Mouse (Mus musculus) CD4-positive, CD25-positive, alpha-beta regulatory T cell, adult 4 months (primary cell): ENCODE results near the gene Suz12. TPM values are rescaled to one million over a fixed set of nuclear protein-coding genes. Genes with fewer than 3 reads are reported as not detected.
A peak's percentile ranks its signal among the peaks of the same experiment; 100 is the strongest.
"Not testable (repeated sequence)": the region's sequence is repeated elsewhere in the genome, so short reads cannot be mapped to it uniquely, and the experiment has no call there.

Experiments
- ATAC-seq: one replicate; pipeline ENCODE4 v1.8.0; 2017
- polyA plus RNA-seq, 2 experiments: library from polyadenylated mRNA; unstranded; fragments of 100-300 nt; shearing (Covaris generic); gene quantifications; one replicate each; pipeline ENCODE4 v1.2.1; 2017

The Suz12 gene
- polyA plus RNA-seq, 2 experiments from 2014 or later = 22.3 to 33.0 TPM

DNA sequence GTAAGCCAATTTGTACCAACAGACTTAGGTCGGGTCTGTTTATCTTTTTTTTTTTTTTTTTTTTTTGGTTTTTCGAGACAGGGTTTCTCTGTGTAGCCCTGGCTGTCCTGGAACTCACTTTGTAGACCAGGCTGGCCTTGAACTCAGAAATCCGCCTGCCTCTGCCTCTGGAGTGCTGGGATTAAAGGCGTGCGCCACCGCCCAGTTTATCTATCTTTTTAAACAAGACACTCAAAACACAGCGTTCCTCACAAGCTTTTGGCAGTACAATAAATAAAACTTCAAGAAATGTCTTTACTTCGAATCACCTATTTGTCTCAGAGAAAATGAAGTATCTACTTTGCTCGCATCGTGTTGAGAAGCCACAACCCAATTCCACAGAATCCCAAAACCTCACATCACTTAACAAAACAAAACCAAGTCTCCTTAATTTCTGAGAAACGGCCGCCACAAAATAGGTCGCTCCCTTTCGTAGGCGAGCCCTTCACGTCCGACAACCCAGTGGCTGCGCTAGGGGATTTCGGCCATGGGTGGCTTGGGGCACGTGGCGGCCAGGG is 793 bp upstream of the Suz12 start:
- ATAC-seq = no peak

DNA sequence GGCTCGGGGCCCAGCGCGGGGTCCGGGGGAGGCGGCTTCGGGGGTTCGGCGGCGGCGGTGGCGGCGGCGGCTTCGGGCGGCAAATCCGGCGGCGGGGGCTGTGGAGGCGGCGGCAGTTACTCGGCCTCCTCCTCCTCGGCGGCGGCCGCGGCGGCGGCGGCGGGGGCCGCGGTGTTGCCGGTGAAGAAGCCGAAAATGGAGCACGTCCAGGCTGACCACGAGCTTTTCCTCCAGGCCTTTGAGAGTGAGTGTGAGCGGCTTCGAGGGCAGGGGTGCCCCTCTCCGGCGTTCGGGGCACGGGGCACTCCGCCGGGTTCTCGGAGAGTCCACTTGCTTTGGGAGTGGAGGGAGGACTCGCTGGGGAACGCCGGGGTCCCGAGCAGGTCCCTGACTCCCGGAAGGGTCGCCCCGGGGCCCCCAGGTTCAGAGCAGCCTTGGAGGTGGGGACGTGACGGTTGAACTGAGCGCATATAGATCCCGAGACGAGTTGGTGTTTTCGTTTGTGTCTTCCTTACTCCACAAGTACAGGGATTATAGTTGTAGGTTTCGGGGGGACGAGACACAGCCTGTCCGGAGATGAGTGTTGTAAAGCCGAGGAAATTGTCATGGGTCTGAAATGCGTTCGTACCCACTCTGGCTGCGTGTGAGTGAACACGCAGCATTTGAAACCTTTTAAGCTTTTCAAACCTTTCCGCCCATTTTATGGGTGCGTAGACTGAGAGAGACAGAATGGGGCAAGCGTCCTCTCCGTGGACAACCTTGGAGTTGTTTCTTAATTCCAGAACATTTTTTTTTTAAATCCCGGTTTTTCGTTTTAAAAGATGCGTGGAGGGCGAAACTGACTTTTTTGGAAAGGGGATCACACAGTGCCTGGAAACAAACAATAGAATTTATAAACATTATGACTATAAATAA is 707 bp downstream of the Suz12 start:
- no peak for ATAC-seq

DNA sequence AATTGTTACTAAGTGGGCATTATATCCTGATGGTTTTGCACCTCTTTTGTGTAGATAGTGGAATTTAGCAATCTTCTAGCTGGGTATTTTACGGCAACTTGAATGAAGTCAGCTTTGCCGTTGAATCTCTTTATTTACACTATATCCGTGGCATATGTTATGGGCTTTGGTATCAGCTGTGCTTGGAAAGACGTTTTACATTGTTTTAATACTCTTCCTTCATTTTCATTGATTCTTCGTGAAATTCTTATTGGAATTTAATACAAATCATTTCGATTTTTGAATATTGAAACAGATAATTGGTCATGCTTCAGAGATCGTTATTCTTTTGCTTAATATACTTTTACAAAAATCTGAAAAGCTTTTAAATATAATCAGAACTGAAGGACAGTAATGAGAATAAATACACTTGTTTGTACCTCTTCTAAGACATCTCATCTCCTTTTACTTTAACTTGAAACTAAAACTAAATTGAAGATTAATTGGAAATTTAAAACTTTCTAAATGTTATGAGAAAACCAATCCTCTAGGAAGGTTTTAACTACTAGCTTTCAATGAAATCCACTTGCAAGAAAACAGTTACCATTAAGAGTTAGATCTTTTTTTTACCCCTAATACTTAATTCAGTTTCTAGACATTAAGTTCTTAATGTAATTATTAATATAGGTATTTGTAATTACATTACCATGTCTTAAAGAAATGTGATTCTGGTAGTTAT is 1.5 kb downstream of the Suz12 start:
- no peak for ATAC-seq

DNA sequence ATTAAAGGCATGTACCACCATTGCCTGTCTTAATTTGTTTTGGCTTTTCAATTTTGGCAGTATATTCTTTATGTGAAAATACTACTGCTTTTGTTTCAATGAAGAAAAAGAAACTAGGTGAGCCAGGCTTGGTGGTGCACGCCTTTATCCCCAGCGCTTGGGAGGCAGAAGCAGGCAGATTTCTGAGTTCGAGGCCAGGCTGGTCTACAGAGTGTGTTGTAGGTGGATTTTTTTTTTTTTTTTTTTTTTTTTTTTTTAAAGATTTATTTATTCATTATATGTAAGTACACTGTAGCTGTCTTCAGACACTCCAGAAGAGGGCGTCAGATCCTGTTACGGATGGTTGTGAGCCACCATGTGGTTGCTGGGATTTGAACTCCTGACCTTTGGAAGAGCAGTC is 23.6 kb downstream of the Suz12 start:
- not testable (repeated sequence) for ATAC-seq

DNA sequence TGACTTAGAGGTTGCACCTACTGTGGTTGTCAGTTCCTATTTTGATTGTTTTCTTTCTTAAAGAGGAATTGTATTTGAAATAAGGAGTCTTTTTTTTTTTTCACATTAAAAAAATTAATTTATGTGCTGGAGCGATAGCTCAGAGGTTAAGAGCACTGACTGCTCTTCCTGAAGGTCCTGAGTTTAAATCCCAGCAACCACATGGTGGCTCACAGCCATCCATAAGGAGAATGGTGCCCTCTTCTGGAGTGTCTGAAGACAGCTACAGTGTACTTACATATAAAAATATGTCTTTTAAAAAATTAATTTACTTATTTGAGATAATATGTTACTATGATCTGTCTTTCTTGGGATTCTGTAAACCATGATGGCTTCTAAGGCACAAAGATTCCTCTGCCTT is 26.9 kb downstream of the Suz12 start:
- no peak for ATAC-seq

DNA sequence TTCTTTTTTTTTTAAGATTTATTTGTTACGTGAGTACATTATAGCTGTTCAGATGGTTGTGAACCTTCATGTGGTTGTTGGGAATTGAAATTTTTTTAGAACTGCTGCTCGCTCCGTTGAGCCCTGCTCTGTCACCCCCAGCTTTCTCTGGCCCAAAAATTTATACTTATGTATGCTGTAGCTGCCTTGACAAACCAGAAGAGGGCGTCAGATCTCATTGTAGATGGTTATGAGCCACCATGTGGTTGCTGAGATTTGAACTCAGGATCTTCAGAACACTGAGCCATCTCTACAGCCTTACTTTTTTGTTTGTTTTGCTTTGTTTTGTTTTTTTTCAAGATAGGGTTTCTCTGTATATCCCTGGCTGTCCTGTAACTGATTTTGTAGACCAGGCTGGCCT is 28.4 kb downstream of the Suz12 start:
- no peak for ATAC-seq

DNA sequence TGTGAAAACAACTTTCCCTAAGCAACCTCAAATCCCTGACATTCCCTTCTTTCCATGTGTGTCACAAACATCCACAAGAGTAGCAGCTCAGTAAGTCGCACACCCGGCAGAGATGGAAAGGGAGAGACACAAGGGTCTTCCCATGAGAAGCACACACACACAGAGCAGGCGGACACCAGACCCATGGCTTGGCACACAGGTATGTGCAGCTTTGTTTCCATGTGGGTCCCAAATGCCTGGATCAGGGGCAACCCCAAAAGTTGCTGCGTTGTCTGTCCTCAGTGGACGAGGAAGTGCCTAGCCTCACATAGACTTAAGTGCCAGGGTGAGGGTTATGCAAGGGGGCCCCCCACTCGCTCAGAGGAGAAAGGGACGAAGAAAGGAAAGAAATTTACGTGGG is 44.6 kb downstream of the Suz12 start:
- ATAC-seq = no peak

DNA sequence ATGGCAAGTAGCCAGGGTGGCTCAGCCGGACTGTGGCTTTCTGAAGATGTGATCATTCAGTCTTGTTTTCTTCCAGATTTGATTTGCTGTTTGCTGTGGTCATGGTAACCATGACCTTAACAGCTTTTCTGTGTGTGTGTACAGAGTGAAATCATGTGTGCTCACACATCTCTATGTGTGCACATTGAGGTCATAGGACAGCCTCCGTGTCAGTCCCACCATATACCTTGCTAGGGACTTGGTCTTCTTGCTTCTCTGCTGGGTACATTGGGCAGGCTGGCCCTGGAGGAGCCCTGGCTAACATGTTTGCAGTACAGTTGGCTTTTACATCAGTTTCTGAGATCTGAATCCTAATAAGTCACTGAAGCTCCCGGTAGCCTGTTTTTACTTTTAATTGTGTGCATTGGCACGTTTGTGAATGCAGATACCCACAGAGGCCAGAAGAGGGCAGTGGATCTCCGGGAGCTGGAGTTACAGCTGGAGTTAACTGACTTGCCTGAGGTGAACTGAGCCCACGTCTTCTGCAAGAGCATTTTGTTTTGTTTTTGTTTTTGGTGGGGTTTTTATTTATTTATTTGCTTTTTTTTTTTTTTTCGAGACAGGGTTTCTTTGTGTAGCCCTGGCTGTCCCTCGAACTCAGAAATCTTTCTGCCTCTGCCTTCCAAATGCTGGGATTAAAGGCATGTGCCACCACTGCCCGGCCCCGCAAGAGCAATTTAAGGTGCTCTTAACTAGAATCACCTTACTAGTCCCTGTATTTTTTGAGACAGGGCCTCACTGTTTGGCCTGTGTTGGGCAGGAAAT is 49.9 kb downstream of the Suz12 start:
- ATAC-seq = peak; percentile 70

DNA sequence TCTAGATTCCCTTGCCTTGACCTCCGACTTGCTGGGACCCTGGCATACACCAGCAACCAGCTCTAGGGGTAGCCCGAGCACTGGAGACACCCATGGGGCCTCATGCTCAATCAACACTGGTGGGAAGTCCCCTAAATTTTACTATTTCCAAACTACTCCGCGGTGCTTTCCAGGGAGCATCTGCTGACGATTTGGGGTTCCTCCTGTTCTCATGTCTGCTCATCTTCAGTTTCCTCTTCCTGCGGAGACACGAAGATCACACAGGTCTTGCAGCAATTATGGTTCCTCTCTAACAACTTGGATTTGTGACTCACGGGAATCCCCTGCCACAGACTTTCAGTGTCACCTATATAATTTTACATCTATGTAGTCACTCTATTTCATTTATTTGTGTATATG is 50.5 kb downstream of the Suz12 start:
- peak; percentile 80 for ATAC-seq

DNA sequence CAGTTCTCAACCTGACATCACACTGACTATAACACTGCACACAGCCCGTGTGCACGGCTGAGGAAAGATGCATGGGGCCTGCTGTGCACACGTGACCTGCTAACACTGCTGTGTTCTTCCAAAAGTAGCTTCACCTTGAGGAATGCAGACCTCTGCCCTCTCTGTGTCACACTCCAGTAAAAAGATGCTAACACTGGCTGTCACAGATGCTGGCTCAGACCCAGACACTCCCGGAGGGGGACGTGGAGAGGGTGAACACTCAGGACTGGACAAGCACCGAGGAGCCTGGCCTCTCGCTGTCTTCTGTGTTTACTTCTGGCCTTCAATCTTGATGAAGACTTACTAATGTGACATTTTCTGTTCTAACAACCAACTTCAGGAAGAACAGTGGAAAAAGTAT is 54.0 kb downstream of the Suz12 start:
- ATAC-seq = no peak

DNA sequence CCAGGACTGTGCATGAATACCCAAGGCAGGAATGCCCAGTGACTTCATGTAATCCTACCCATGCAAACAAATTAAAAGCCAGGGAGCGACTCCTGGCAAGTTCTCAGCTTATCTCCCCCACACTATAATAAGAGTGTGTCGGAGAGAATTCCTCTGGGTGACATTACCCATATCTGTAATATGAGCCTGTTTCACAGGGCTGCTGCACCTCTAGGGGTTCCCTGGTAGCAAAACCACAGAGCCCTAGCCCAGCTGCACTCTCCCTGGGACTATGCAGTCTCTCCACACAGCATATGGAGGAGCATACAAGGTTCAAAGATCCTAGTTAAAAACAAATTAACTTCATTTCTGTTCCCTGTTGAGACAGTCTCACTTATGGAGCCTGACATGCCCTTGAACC is 57.2 kb downstream of the Suz12 start:
- ATAC-seq = no peak

DNA sequence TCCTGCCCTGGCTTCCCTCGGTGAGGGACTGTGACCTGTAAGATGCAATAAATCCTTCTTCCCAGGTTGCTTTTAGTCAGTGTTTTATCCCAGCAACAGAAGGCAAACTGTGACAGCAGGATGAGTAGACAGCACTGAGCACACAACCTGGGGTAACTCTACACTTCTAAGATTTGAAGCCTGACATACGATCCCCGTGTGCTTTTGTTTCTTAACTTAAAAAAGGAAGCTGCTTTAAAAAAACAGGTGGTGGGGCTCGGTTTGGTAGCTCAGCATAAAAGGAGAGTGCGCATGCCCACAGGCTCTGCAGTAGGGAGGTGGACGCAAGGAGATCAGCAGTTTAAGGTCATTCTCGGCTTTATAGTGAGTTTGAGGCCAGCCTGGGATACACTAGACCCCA is 59.5 kb downstream of the Suz12 start:
- ATAC-seq = no peak

DNA sequence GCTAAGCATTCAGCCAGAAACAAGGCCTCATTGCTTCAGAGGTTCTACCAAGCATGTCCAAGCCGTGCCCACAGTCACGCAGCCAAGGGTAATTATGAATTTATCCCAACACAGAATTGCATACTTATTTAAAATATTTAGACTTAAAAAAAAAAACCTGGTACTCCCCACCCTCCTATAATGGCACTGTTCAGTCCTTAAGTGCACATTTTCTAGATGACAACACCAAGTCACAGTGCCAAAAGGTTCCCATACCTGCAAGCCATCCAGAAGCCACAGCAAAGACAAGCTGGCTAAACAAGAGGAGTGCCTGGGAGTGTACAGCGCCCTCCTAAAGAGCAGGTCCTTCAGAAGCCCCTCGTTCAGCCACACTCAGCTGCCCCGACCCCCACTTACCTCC is 60.3 kb downstream of the Suz12 start:
- no peak for ATAC-seq

DNA sequence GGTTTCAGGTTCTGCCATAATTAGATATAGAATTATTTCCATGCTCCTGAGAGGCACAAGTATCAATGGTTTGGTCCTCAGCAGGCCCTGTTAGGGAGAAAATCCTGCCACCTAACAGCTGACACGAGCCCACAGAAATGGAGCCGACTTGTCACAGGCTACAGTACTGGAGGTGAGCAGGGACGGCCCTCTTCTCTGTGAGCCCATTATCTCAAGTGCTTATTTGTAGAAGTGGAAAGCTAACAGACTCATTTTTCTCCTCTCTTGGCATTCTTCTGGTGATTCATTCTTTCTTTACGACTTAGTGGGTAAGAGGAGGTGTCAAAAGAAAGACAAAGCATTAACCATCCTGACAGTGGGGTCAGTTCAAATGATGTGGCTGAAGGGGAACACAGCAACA is 61.8 kb downstream of the Suz12 start:
- ATAC-seq = no peak

DNA sequence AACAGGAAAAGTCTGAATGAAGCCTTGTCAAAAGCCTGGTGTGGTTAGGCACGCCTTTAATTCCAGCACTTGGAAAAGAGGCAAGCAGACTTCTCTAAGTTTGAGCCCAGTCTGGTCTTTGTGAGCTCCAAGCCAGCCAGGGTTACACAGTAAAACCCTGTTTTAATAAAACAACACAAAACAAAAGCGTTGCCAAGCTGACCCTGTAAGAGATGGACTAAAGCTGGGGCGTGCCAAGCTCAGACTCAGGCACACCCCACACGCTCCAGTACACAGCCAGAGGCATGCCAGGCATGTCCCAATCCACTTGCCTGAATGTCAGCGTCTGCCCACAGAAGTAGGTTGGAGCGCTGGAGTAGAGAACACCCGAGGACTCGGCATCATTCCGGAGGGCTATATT is 63.2 kb downstream of the Suz12 start:
- no peak for ATAC-seq

DNA sequence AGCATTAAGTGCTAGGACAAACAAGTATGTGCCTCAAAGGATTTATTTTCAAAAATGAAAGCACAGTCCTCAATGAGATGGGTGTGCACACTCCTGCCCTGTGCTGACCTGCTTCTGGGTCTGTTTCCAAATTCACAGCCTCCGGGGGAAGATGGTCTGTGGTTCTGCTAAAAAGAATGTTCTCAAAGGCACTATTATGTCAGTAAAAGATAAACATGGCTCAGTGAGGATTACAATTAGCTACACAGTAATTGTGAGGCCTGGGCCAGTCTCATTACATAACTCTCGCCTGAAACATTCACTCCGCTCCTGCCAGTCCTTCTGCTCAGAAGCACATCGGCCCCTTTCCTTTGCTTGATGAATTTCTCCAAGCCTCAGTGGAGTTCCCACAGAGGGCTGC is 69.3 kb downstream of the Suz12 start:
- no peak for ATAC-seq

DNA sequence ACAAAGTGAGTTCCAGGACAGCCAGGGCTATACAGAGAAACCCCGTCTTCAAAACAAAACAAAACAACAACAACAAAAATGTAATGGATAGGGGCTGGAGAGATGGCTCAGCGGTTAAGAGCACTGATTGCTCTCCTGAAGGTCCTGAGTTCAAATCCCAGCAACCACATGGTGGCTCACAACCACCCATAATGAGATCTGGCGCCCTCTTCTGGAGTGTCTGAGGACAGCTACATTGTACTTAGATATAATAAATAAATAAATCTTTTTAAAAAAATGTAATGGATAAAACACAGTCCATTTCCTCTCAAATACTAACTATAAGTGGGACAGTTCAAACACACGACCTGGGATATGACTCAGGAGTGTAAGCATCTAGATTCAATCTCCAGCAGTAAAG is 73.5 kb downstream of the Suz12 start:
- not testable (repeated sequence) for ATAC-seq

DNA sequence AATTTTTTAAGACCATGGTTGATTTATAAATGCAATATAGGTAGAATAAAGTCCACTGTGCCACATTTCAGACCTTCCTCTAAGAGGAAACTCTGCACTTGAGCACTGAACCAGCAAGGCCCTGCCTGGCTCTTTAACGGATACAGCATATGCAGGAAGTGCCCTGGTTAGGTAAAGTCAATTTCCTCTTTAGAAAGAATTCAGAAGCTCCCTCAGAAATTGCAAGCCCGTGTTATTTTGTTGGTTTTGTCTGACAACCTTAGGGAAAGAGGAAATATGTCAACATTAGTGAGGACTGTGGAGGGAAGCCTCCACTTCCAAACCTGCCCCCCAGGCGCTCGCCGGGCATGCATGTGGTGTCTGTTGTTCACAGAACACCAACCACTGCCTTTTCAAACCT is 74.7 kb downstream of the Suz12 start:
- ATAC-seq = peak; percentile 75

DNA sequence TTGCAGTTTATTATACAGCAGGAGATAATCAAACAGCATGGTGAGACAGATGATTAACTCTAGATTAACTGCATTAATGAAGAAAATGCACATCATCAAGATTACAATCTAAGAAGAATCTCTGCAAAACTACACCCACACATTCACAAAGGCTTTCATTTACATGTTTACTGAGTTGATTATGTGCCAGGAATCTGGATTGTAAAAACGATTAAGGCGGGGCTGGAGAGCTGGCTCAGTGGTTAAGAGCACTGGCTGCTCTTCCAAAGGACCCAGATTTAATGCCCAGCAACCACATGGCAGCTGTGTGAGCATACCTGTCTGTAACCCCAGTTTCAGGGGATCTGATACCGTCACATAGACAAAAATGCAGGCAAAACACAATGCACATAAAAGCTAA is 76.9 kb downstream of the Suz12 start:
- no peak for ATAC-seq

DNA sequence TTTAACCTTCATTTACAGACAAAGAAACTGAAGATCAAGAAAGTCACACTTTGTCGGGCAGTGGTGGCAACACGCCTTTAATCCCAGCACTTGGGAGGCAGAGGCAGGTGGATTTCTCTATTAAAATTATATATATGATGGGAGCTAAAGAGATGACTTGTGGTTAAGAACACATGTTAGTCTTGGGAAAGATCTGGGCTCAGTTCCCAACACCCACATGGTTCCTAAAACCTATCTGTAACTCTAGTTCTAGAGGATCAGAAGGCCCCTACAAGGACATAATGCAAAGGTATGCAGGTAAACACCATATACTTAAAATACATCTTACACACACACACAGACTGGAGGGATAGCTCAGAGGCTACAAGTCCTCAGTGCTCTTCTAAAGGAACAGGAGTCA is 78.1 kb downstream of the Suz12 start:
- no peak for ATAC-seq

DNA sequence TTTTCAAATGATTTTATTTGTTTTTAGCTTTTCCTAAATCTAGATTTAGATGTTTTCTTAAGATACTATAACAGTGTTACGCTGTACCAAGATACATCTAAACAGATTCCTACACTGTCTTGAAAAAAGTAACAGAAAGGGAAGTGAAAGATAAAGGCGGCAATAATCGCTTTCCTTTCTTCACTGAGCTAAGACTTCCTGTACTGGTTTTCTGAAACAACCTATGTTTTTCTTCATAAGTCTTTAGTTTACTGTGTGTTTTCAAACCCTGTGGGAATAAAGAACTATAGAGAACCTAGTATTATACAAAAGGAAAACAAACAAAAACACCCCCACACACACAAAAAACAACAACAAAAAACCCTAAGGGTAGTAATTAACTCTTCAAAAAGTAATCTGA is 79.5 kb downstream of the Suz12 start:
- ATAC-seq = peak; percentile 35

DNA sequence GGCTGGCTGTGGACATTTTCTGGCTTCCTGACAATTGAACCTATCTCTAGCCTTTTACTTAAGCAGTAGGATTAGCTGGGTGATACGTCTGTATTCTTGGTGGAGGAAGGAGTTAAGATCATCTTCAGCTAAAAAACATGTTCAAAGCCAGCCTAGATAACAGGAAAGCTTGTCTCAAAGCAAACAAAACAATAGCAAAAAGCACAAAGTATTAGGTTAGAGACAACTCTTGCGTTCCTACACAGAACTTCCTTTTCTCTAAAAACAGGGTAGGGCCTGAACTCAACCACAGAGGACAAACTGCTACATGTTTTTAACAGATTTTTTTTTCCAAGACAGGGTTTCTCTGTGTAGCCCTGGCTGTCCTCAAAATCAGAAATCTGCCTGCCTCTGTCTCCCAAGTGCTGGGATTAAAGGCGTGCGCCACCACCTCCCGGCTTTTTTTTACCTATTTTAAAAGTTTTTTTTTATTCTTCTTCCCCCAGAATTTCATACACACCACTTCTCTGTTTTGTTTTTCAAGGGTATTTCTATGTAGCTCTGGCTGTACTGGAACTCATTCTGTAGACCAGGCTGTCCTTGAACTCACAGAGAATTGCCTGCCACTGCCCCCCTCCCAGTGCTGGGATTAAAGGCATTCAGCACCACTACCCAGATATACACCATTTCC is 82.8 kb downstream of the Suz12 start:
- peak; percentile 53 for ATAC-seq
